Mouse (Mus musculus): Measurements from ENCODE around the gene Rab23. TPM values are rescaled to one million over a fixed set of nuclear protein-coding genes. Genes with fewer than 3 reads are reported as not detected.

Gene Rab23
- total RNA-seq (2023; ENCODE audit: inconsistent age): 3.3 to 8.0 TPM (median 4.2 TPM) in 4 replicates

GRCm38 (mm10) chr1:33719733-33720225 lies at the start of gene Rab23:
Rab23 (plus strand) TSS chr1:33719887.

GRCm38 (mm10) chr1:33757491-33758041 lies 37.9 kb downstream of the Rab23 start, which contains the start of gene Bag2:
Bag2 (minus strand) TSS chr1:33757795.

Other genes with a start within 250 kb of the Rab23 start
- gene Prim2, start 50.1 kb upstream of the Rab23 start, total RNA-seq (2023; ENCODE audit: inconsistent age): 13.8 to 16.2 TPM (median 14.9 TPM) in 4 replicates
- 1.8 to 3.0 TPM (median 2.3 TPM) in 4 replicates for gene Bag2, start 37.9 kb downstream of the Rab23 start, total RNA-seq (2023; ENCODE audit: inconsistent age)
- gene Zfp451, start 94.7 kb downstream of the Rab23 start, total RNA-seq (2023; ENCODE audit: inconsistent age): 40.4 to 47.3 TPM (median 42.2 TPM) in 4 replicates
- 1.4 to 3.8 TPM (median 3.0 TPM) in 4 replicates for gene Bend6, start 187.9 kb downstream of the Rab23 start, total RNA-seq (2023; ENCODE audit: inconsistent age)
- 1.8 to 3.1 TPM (median 2.1 TPM) in 4 replicates for gene Dst, start 188.3 kb downstream of the Rab23 start, total RNA-seq (2023; ENCODE audit: inconsistent age)

All from B cell, adult (primary cell).